Mouse (Mus musculus) intestine, embryonic 15.5 days (tissue): Measurements from ENCODE around the gene Ucn3. TPM values are rescaled to one million over a fixed set of nuclear protein-coding genes. Genes with fewer than 3 reads are reported as not detected.

Experiments
- polyA plus RNA-seq: library from polyadenylated mRNA; unstranded; fragments of >200 nt; fragmentation: Nextera tagmentation; extraction: Ambion mirVana; gene quantifications from 2 replicates; pipeline ENCODE4 v1.2.1, GENCODE M21; 2015

The Ucn3 gene
- polyA plus RNA-seq, 1 experiment from 2014 or later: 0.25 TPM

Other genes with a start within 250 kb of the Ucn3 start
- not detected in 2 replicates for gene Calml3, start 141.0 kb downstream of the Ucn3 start, polyA plus RNA-seq
- gene Calm4, start 107.6 kb downstream of the Ucn3 start, polyA plus RNA-seq: not detected in 2 replicates
- gene Calm5, start 91.2 kb downstream of the Ucn3 start, polyA plus RNA-seq: not detected in 2 replicates
- 124 and 131 TPM in 2 replicates for gene Net1, start 27.1 kb downstream of the Ucn3 start, polyA plus RNA-seq
- gene Tubal3, start 27.1 kb downstream of the Ucn3 start, polyA plus RNA-seq: 31.1 and 36.0 TPM in 2 replicates
- 3.9 and 4.3 TPM in 2 replicates for gene Akr1c14, start 103.7 kb upstream of the Ucn3 start, polyA plus RNA-seq
- gene Akr1c18, start 205.3 kb upstream of the Ucn3 start, polyA plus RNA-seq: 0.28 and 0.46 TPM in 2 replicates
- gene Akr1c13, start 245.8 kb upstream of the Ucn3 start, polyA plus RNA-seq: 286 and 313 TPM in 2 replicates